Mouse (Mus musculus): ENCODE data around the gene Josd2. TPM values are rescaled to one million over a fixed set of nuclear protein-coding genes. Genes with fewer than 3 reads are reported as not detected.

Josd2 gene
- total RNA-seq (2023) = 46.8 TPM

GRCm38 (mm10) chr7:44467811-44468411 is at the start of gene Josd2:
Gene Josd2 (plus strand): TSS chr7:44467980.

GRCm38 (mm10) chr7:44428968-44429521 is 38.7 kb upstream of the Josd2 start, which contains the start of gene Lrrc4b:
Gene Lrrc4b (plus strand): TSS chr7:44429018.

GRCm38 (mm10) chr7:44465111-44465510 is 2.7 kb upstream of the Josd2 start, which contains the start of gene Aspdh:
Gene Aspdh (plus strand): TSS chr7:44465391.

GRCm38 (mm10) chr7:44495992-44496770 is 28.4 kb downstream of the Josd2 start, which contains the start of the genes Emc10 and Fam71e1:
Gene Emc10 (minus strand): TSS chr7:44496529.
Gene Fam71e1 (plus strand): TSS chr7:44496581.

Other genes with a start within 250 kb of the Josd2 start
- not detected for gene Klk1, start 242.6 kb upstream of the Josd2 start, total RNA-seq (2023)
- not detected for gene Gm36864, start 231.8 kb upstream of the Josd2 start, total RNA-seq (2023)
- 1.9 TPM for gene 1700028J19Rik, start 221.3 kb upstream of the Josd2 start, total RNA-seq (2023)
- 245 TPM for gene 2410002F23Rik, start 221.3 kb upstream of the Josd2 start, total RNA-seq (2023)
- gene Acp4, start 210.6 kb upstream of the Josd2 start, total RNA-seq (2023) = not detected
- gene Gm15517, start 206.5 kb upstream of the Josd2 start, total RNA-seq (2023) = not detected
- 0.89 TPM for gene Clec11a, start 161.1 kb upstream of the Josd2 start, total RNA-seq (2023)
- 2.8 TPM for gene Shank1, start 157.7 kb upstream of the Josd2 start, total RNA-seq (2023)
- gene Syt3, start 83.9 kb upstream of the Josd2 start, total RNA-seq (2023) = not detected
- not detected for gene 1700008O03Rik, start 82.2 kb upstream of the Josd2 start, total RNA-seq (2023)
- not detected for gene Lrrc4b, start 39.0 kb upstream of the Josd2 start, total RNA-seq (2023)
- not detected for gene Aspdh, start 2.6 kb upstream of the Josd2 start, total RNA-seq (2023)
- 96.1 TPM for gene Emc10, start 28.5 kb downstream of the Josd2 start, total RNA-seq (2023)
- 7.1 TPM for gene Fam71e1, start 28.6 kb downstream of the Josd2 start, total RNA-seq (2023)
- 0.64 TPM for gene Mybpc2, start 56.7 kb downstream of the Josd2 start, total RNA-seq (2023)
- gene Spib, start 64.1 kb downstream of the Josd2 start, total RNA-seq (2023) = 27.7 TPM
- gene Pold1, start 80.9 kb downstream of the Josd2 start, total RNA-seq (2023) = 57.8 TPM
- gene Nr1h2, start 86.0 kb downstream of the Josd2 start, total RNA-seq (2023) = 263 TPM
- gene Napsa, start 104.4 kb downstream of the Josd2 start, total RNA-seq (2023) = 37.0 TPM
- 3.1 TPM for gene Kcnc3, start 122.7 kb downstream of the Josd2 start, total RNA-seq (2023)
- not detected for gene Myh14, start 202.9 kb downstream of the Josd2 start, total RNA-seq (2023)
- gene Izumo2, start 240.8 kb downstream of the Josd2 start, total RNA-seq (2023) = not detected

Data from CD8-positive naive resting alpha-beta T cell, adult 57 days (primary cell).